13 mouse cellular contexts compared by ENCODE assay signal in the genomic region with DNA sequence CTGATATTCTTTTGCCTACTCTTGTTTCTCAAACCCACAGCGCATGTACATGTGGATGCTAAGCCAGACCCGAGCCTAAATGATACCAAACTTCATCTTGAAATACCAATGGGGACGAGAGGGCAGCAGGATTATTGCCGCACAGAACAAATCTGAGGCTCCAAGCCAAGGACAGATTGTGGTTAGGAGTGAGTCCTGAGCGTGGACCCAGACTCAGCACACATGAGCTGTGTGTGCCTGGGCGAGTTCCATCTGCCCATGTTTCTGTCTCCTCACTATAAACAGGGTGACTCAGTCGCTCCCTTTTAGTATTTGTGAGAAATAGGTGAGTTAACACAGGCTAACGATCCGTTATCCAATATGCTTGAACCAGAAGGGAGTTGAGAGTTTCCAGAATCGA.
DNase-seq lines count a peak whose midpoint lies in the region; ATAC-seq lines count a peak whose summit lies in the region.
"Had no signal": no experiment of that assay in that cellular context is flagged by ENCODE, and none has a peak within 500 bp of the region (broad histone marks: within the 10 kb centered on the region; RNA-seq: fewer than 3 reads in every experiment).

No protein-coding gene starts in this region.

- peak; percentile 2 to 19; a peak in 1 of 4 replicates for ATAC-seq in hematopoietic stem cell, adult 5-6 weeks (replicated peaks in 1 of 2; ENCODE audit: insufficient read depth in 1 of 2, low FRiP score in 2 of 2, low TSS enrichment in 1 of 2, low read depth in 1 of 2, poor library complexity in 2 of 2, severe bottlenecking in 2 of 2)
- ATAC-seq: forebrain, embryonic 16.5 days; midbrain, embryonic 16.5 days had no signal

- peak; percentile 47 for DNase-seq in cerebellum, adult 9-11 months
- DNase-seq in cerebellum, postnatal 4 days (ENCODE audit: low spot score in 2 of 2) = no peak
- peak; percentile 26 for DNase-seq in right cerebral cortex, adult 18-20 months
- DNase-seq in right cerebral cortex, postnatal 4 days = no peak
- no peak for DNase-seq in thymus, adult 18-20 months
- DNase-seq in kidney, adult 8-10 months = no peak
- DNase-seq: adrenal gland, postnatal 25 days; gastrocnemius, adult 2 months; kidney, postnatal 36 days; retina, postnatal 1 day had no signal

Comparison
In these comparisons a context has a peak if more than half of its experiments do, and no peak if none do; other contexts are left out.
1. DNase-seq: peak in cerebellum, adult 9-11 months (single experiment) and right cerebral cortex, adult 18-20 months (single experiment); none in cerebellum, postnatal 4 days (0 of 2), right cerebral cortex, postnatal 4 days (single experiment), thymus, adult 18-20 months (0 of 2) and kidney, adult 8-10 months (0 of 2).